Mouse (Mus musculus): Measurements from ENCODE around the gene 4921530L21Rik. TPM values are rescaled to one million over a fixed set of nuclear protein-coding genes. Genes with fewer than 3 reads are reported as not detected.

4921530L21Rik gene
- polyA plus RNA-seq, 1 experiment from 2014 or later, result not detected

DNA sequence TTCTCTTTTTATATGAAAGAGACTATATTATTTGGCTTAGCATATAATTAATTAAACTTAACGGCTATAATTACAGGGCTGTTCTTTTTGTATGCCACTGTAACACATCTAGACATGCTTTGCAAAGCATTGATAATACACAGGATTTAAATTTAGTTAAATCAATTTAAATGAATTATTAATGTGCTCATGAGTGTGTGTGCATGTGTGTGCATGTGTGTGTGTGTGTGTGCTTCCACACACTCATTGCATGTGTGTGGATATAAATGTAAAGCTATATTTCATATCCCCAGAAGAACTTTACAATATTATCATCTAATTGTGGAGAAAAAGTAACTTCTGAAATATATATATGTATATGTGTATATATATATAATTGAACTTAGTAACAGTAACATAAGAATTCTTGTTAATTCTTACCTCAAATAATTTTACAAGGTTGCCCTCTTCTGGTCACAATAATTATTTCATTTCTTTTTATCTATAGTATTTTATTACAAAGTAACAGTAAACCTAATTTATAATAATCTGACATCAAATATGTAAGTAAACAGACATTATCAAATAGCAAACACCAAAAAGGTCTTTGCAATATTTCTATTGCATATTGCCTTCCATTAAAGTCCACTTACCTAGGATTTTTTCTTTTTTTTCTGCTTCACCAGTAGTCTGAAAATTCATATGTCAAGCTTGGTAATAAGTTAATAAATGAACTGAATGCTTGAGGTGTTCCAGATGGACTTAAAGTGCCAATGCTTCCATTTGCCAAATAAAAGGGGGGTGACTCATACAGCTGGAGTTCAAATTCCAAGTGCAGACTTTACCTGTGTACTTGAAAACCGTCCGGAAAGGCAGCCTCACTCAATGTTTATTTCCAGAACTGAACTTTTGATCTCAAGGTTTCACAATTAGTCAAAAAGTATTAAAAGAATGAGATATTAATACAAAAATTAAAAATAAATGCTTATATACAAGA lies 47.0 kb downstream of the 4921530L21Rik start:
- WGBS, result 79% methylated on average over 3 of the region's 3 CpGs
- no peaks in the 10 kb centered on the region for H3K27me3 ChIP-seq
- no peaks in the 10 kb centered on the region for H3K4me1 ChIP-seq (replicated peaks)
- H3K4me2 ChIP-seq, result no peak overlapping the region
- H3K27ac ChIP-seq, result no peak overlapping the region
- ATAC-seq (ENCODE audit: insufficient number of reproducible peaks, insufficient read depth, low FRiP score, low TSS enrichment, low read depth), result no peak
- H3K4me3 ChIP-seq (replicated peaks), result no peak overlapping the region
- no peaks in the 10 kb centered on the region for H3K9me3 ChIP-seq
- no peak overlapping the region for H3K9ac ChIP-seq (replicated peaks)
- no peaks in the 10 kb centered on the region for H3K36me3 ChIP-seq
